Mouse (Mus musculus) liver, embryonic 14.5 days (tissue): ENCODE data around the gene Il3ra. TPM values are rescaled to one million over a fixed set of nuclear protein-coding genes. Genes with fewer than 3 reads are reported as not detected.

Experiments
- ATAC-seq: fragments of 200-750 bp; cut with Nextera tagmentation; 2 replicates; pipeline ENCODE4 v1.8.0; 2017; ENCODE audit warnings: moderate number of reproducible peaks, mild to moderate bottlenecking, moderate library complexity; ENCODE audit not compliant: insufficient read depth
- DNase-seq, 3 experiments: peaks; one replicate each; pipeline ENCODE4 v3.0.0-alpha.2; 2012 to 2013; ENCODE audit warnings: low read depth in 3 of 3, low spot score in 3 of 3
- H3K27ac ChIP-seq: fragments of 300-500 bp; sonication (generic); 2 replicates; pipeline ENCODE4 v1.5.1; 2014; ENCODE audit warnings: moderate library complexity, mild to moderate bottlenecking, control low read depth, inconsistent platforms
- H3K27me3 ChIP-seq: fragments of 300-500 bp; sonication (generic); 2 replicates; pipeline ENCODE4 v1.6.1; 2014; ENCODE audit warnings: mild to moderate bottlenecking, low read length, moderate library complexity; ENCODE audit not compliant: control insufficient read depth, insufficient read depth
- H3K36me3 ChIP-seq: fragments of 300-500 bp; sonication (generic); replicated peaks from 2 replicates; pipeline ENCODE4 v1.6.1; 2014; ENCODE audit warnings: low read depth; ENCODE audit not compliant: control insufficient read depth, insufficient read depth
- H3K4me1 ChIP-seq, 2 experiments: fragments of 200-500 bp in 1 of 2; fragments of 300-500 bp in 1 of 2; sonication (generic) in 1 of 2; replicated peaks; 2 replicates each; pipeline ENCODE4 v1.6.1; 2012 to 2014; ENCODE audit warnings: antibody characterized with exemption in 1 of 2, inconsistent platforms in 1 of 2, low read length in 1 of 2; ENCODE audit not compliant: control insufficient read depth in 2 of 2, insufficient read depth in 2 of 2
- H3K4me2 ChIP-seq: fragments of 300-500 bp; sonication (generic); 2 replicates; pipeline ENCODE4 v1.6.1; 2014; ENCODE audit warnings: low read depth, mild to moderate bottlenecking, control low read depth, moderate library complexity
- H3K4me3 ChIP-seq, 2 experiments: fragments of 200-500 bp in 1 of 2; fragments of 300-500 bp in 1 of 2; sonication (generic) in 1 of 2; 2 replicates each; pipeline ENCODE4 v1.5.1; 2012 to 2014; ENCODE audit warnings: low read depth in 2 of 2, low read length in 2 of 2, mild to moderate bottlenecking in 2 of 2, control low read depth in 1 of 2, inconsistent platforms in 1 of 2, moderate library complexity in 1 of 2; ENCODE audit not compliant: insufficient read depth in 1 of 2
- H3K9ac ChIP-seq: fragments of 300-500 bp; sonication (generic); replicated peaks from 2 replicates; pipeline ENCODE4 v1.6.1; 2014; ENCODE audit warnings: mild to moderate bottlenecking, control low read depth, moderate library complexity
- H3K9me3 ChIP-seq: fragments of 300-500 bp; sonication (generic); 2 replicates; pipeline ENCODE4 v1.6.1; 2016; ENCODE audit warnings: low read length, mixed read lengths; ENCODE audit not compliant: control insufficient read depth
- CTCF ChIP-seq: IDR thresholded peaks from 2 replicates; pipeline ENCODE4 v1.5.1; 2016; ENCODE audit warnings: antibody characterized with exemption, low read depth, control low read depth
- EP300 ChIP-seq: IDR thresholded peaks from 2 replicates; pipeline ENCODE4 v1.6.1; 2016; ENCODE audit warnings: antibody characterized with exemption, low read depth
- WGBS: fragments of 180-500 bp; shearing (Covaris S2); extraction: QIAGEN DNeasy Blood & Tissue Kit; methylation state at CpG from one replicate; pipeline ENCODE4 v1.1.7; 2014; ENCODE audit not compliant: insufficient replicate concordance; 5-methylcytosine and 5-hydroxymethylcytosine counted together
- polyA plus RNA-seq, 2 experiments: library from polyadenylated mRNA; depleted of rRNA in 1 of 2; stranded (reverse) in 1 of 2; unstranded in 1 of 2; fragments of >200 nt; fragmentation: Nextera tagmentation in 1 of 2; extraction: Ambion mirVana in 1 of 2; gene quantifications; 2 replicates each; pipeline versions ENCODE4 v1.2.1 to v1.2.3; 2012 to 2014

Il3ra gene
- polyA plus RNA-seq (2012; rRNA removed): 4.6 and 6.1 TPM in 2 replicates
- 1.7 and 2.3 TPM in 2 replicates for polyA plus RNA-seq (2014; fragmentation: Nextera tagmentation; extraction: Ambion mirVana)

DNA sequence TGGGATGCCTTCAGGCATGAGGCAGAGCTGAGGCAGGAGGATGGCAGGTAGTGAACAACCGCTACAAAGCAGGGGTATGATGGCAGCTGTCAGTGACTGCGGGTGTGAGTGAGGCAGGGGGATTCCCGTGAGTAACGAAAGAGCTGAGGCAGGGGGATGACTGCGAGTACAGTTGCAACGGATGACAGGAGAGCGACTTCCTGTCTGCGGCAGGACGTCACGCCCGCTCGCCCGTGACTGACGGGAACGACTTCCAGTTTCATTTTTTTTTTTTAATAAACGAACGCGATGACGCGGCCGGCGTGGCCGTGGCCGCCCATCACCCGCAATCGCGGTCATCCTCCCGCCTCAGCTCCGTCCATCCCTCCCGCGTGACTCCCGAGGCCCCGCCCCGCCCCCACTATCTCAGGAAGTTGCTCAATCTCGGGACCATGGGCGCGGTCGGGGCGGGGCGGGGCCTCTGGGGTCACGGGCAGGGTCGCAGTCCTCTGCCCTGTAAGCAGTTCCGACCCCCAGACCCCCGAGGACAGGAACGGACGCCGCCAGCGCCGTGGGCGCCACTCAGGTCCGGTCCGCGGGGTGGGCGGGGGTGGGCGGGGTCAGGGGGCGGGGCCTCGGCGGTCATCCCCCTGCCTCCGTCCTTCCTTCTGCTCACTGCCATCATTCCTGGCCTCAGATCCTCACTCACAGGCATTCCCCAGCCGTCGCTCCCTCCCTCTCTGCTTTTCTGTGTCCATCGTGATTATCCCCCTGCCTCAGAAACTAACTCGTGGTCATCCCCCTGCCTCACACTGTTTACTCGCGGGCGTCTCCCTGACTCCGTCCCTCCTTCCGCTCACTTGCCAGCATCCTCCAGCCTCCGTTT lies at the start of gene Il3ra:
Gene Il3ra (plus strand): TSS at position 328 of the 865 bp plus-strand sequence.
- ATAC-seq (peak; percentile 46; the same call in 1 of the 2 replicates), DNase-seq (peak in 1 of 3 experiments; percentile 44)
- peak within 1 kb of the TSS; percentile 73 for H3K4me2 ChIP-seq
- H3K4me3 ChIP-seq: peak within 1 kb of the TSS; percentile 61 to 68
- no peak within 1 kb of the TSS; the same call in 1 of the 2 replicates for H3K9ac ChIP-seq
- no peak within 1 kb of the TSS for H3K27ac ChIP-seq
- H3K36me3 ChIP-seq: no peaks in the 10 kb centered on the region
- H3K27me3 ChIP-seq: no peaks in the 10 kb centered on the region
- no peak for TF ChIP-seq CTCF
- no peak for TF ChIP-seq EP300
- peaks cover 18% of the 10 kb centered on the region for H3K9me3 ChIP-seq
- 2% methylated on average over 66 of the region's 69 CpGs for WGBS
- 0 out of 4 replicates have a peak, but pooled peaks cover 0 to 1% of the 10 kb centered on the region in 2 experiments for H3K4me1 ChIP-seq

DNA sequence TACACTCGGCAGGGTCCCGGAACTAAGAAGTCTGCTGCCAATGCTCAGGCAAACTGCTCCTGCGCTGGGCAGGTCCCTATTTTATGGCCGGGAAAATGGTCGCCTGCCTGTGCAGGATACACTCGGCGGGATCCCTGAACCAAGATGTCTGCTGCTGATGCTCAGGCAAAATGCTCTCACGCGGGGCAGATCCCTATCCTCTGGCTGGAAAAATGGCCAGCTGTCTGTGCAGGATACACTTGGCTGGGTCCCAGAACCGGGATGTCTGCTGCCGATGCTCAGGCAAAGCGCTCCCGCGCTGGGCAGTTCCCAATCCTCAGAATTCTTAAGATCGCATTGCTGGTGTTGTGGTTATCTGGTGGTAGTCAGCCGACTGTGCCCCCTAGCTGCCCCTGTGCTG lies 37.1 kb upstream of the Il3ra start:
- 41% methylated on average over 16 of the region's 16 CpGs for WGBS
- Histone ChIP-seq H3K27me3 (no peaks in the 10 kb centered on the region), H3K4me2 (no peak overlapping the region), H3K27ac (no peak overlapping the region), H3K9me3 (no peaks in the 10 kb centered on the region), H3K9ac (no peak overlapping the region), H3K4me3 (no peak overlapping the region), H3K36me3 (no peaks in the 10 kb centered on the region), H3K4me1 (no peaks in the 10 kb centered on the region)
- TF ChIP-seq CTCF: no peak
- TF ChIP-seq EP300: no peak
- ATAC-seq (no peak), DNase-seq (no peak)

DNA sequence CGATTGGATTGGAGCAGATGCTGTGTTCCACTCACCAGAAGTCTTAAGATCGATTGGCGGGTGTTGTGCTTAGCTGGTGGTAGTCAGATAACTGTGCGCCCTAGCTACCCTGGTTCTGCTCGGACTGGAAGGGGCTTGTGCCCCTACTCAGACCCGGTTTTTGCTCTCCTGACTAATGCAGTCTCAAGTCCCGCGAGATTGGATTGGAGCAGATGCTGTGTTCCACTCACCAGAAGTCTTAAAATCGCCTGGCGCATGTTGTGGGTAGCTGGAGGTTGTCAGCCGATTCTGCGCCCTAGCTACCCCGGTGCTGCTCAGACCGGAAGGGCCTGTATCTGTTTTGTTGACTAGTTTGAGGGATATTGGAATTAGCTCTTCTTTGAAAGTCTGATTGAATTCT lies 36.7 kb upstream of the Il3ra start:
- ATAC-seq: no peak
- TF ChIP-seq EP300: no peak
- TF ChIP-seq CTCF: no peak
- WGBS: 36% methylated on average over 14 of the region's 14 CpGs
- Histone ChIP-seq H3K9me3 (no peaks in the 10 kb centered on the region), H3K4me1 (no peaks in the 10 kb centered on the region), H3K36me3 (no peaks in the 10 kb centered on the region), H3K9ac (no peak overlapping the region), H3K4me3 (no peak overlapping the region), H3K4me2 (no peak overlapping the region), H3K27me3 (no peaks in the 10 kb centered on the region), H3K27ac (no peak overlapping the region)
- no peak for DNase-seq

DNA sequence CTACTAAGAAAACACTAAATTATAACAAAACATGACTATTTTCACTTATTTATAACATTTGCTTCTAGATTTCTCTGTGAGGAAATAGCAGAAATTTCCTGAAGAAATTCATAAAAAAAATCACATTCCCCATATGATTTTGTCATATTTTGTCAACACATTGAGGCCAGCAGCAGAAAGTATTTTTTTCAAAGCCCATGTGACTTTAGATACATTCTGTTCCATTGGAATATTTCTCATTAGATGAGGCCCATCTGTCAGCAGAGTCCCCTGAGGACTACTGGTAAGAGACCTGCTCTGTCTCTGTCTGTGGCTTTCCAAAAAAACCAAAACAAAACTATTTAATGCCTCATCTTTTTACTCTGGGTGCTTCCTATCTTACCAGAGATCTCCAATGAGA lies 23.5 kb upstream of the Il3ra start, which contains the start of gene Olfr31:
Gene Olfr31 (plus strand): TSS at position 301 of the 400 bp plus-strand sequence.
- Histone ChIP-seq H3K27ac (no peak within 1 kb of the TSS), H3K4me1 (no peaks in the 10 kb centered on the region), H3K36me3 (no peaks in the 10 kb centered on the region), H3K27me3 (no peaks in the 10 kb centered on the region), H3K9ac (no peak within 1 kb of the TSS), H3K9me3 (no peaks in the 10 kb centered on the region), H3K4me2 (no peak within 1 kb of the TSS), H3K4me3 (no peak within 1 kb of the TSS)
- TF ChIP-seq EP300 (no peak), CTCF (no peak)
- DNase-seq: no peak
- ATAC-seq: no peak

DNA sequence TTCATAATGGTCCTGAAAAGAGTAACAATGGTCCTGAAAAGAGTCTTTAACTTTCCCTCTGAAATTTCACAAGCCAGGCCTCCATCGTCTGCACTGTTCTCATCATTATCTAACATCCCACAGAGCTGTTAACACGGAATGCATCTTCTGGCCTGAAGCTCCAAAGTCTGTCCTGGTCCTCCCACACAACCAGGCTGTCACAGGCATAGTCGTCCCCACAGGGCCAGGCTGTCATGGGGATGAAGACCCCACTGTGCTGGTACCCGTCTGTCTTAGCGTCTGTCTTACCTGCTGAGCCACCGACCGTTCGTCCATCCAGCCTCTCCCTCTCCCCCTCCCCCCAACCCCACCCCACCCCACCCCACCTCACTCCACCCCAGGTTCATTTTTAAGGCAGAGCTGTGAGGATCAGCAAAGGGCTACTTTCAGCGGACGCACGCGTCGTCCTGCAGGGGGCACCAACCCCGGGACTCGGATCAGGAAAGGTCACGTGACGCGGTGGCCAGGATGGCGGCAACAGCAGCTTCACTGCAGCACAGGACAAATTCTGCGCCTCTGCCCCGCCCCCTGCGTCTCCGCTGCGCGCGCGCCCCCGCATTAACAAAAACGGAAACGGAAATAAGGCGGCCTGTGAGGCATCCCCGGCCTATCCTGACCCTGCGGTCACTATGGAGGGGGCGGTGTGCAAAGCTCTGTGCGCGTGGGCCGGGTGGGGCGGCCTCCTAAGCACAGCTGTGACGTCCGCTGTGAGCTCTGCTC lies 783 bp upstream of the Il3ra start:
- 4% methylated on average over 40 of the region's 40 CpGs for WGBS
- Histone ChIP-seq H3K4me3 (peak overlapping the region; percentile 61 to 68), H3K4me1 (0 out of 4 replicates have a peak, but pooled peaks cover 0 to 1% of the 10 kb centered on the region in 2 experiments), H3K9me3 (peaks cover 14% of the 10 kb centered on the region), H3K27me3 (no peaks in the 10 kb centered on the region), H3K36me3 (no peaks in the 10 kb centered on the region), H3K4me2 (peak overlapping the region; percentile 73), H3K27ac (no peak overlapping the region), H3K9ac (no peak overlapping the region)
- ATAC-seq: peak; percentile 80
- TF ChIP-seq CTCF (peak; percentile 71), EP300 (no peak)
- peak; percentile 62 to 68 (median 65) for DNase-seq
